Mouse (Mus musculus) heart, adult 2 months (tissue): ENCODE results near the gene Rpia.

ENCODE experiments used
- CTCF ChIP-seq: fragments of 200-600 bp; IDR thresholded peaks from 2 replicates; pipeline ENCODE4 v1.8.1; 2022; ENCODE audit warnings: antibody characterized with exemption, mild to moderate bottlenecking, moderate library complexity
- EP300 ChIP-seq: fragments of 200-500 bp; IDR thresholded peaks from 2 replicates; pipeline ENCODE4 v1.6.1; 2011; ENCODE audit warnings: low read depth, low read length, control low read depth; ENCODE audit not compliant: insufficient read depth

- TF ChIP-seq CTCF (peak; percentile 89), EP300 (no peak)
Observed at GRCm38 (mm10) chr6:70805820-70806513, 13.9 kb upstream of the Rpia start.
